Mouse (Mus musculus) heart, adult 2 months (tissue): ENCODE results near the gene Safb.
"Not testable (repeated sequence)": the region's sequence is repeated elsewhere in the genome, so short reads cannot be mapped to it uniquely, and the experiment has no call there.

Source experiments
- CTCF ChIP-seq: fragments of 200-600 bp; IDR thresholded peaks from 2 replicates; pipeline ENCODE4 v1.8.1; 2022; ENCODE audit warnings: antibody characterized with exemption, mild to moderate bottlenecking, moderate library complexity
- POLR2A ChIP-seq: fragments of 200-500 bp; IDR thresholded peaks from 2 replicates; pipeline ENCODE4 v1.6.1; 2011; ENCODE audit warnings: mild to moderate bottlenecking, low read depth, low read length, control low read depth; ENCODE audit not compliant: insufficient read depth

- TF ChIP-seq CTCF, POLR2A: not testable (repeated sequence)
These were observed 27.9 kb downstream of the Safb start for GRCm38 (mm10) chr17:56612565-56612939.
